Mouse (Mus musculus) CH12.LX (cell line): ENCODE results near the gene Slc6a9. TPM values are rescaled to one million over a fixed set of nuclear protein-coding genes. Genes with fewer than 3 reads are reported as not detected.

Source experiments
- DNase-seq: peaks from one replicate; pipeline ENCODE4 v3.0.0-alpha.2; 2013; ENCODE audit errors: extremely low read depth
- H3K27ac ChIP-seq: 2 replicates; pipeline ENCODE4 v1.5.1; 2012; ENCODE audit warnings: low read depth, mild to moderate bottlenecking, control low read depth, moderate library complexity; ENCODE audit not compliant: insufficient read depth
- H3K27me3 ChIP-seq: replicated peaks from 2 replicates; pipeline ENCODE3; 2012; ENCODE audit warnings: inconsistent platforms
- H3K36me3 ChIP-seq, 2 experiments: replicated peaks in 1 of 2; 2 replicates each; pipeline versions ENCODE3 to v1.6.1; 2012; ENCODE audit warnings: inconsistent platforms in 1 of 2, low read length in 1 of 2, mild to moderate bottlenecking in 1 of 2, mixed read lengths in 1 of 2, moderate library complexity in 1 of 2; ENCODE audit not compliant: control insufficient read depth in 1 of 2, insufficient read depth in 1 of 2
- H3K4me1 ChIP-seq, 2 experiments: 2 replicates each; pipeline ENCODE4 v1.6.1; 2012; ENCODE audit warnings: inconsistent platforms in 1 of 2, moderate library complexity in 1 of 2; ENCODE audit not compliant: insufficient read depth in 2 of 2, control insufficient read depth in 1 of 2
- H3K4me2 ChIP-seq: 2 replicates; pipeline ENCODE4 v1.6.1; 2012; ENCODE audit warnings: low read depth, mild to moderate bottlenecking, control low read depth; ENCODE audit not compliant: poor library complexity, insufficient read depth, severe bottlenecking
- H3K4me3 ChIP-seq, 3 experiments: fragments of 150-350 bp in 1 of 3; sonication (generic) in 1 of 3; replicated peaks in 1 of 3; 2 replicates each; pipeline versions ENCODE3 to v1.5.1; 2011 to 2012; ENCODE audit warnings: low read depth in 2 of 3, low read length in 2 of 3, mild to moderate bottlenecking in 2 of 3, moderate library complexity in 2 of 3, control low read depth in 1 of 3, improper control_type of control experiment in 1 of 3, inconsistent platforms in 1 of 3, mixed read lengths in 1 of 3; ENCODE audit not compliant: poor library complexity in 1 of 3
- H3K79me2 ChIP-seq: replicated peaks from 2 replicates; pipeline ENCODE4 v1.6.1; 2012; ENCODE audit warnings: mild to moderate bottlenecking, moderate library complexity; ENCODE audit not compliant: control insufficient read depth, poor library complexity, insufficient read depth, severe bottlenecking; ENCODE audit errors: extremely low read depth
- H3K9ac ChIP-seq: 2 replicates; pipeline ENCODE4 v1.6.1; 2012; ENCODE audit warnings: low read depth, mild to moderate bottlenecking, control low read depth, moderate library complexity; ENCODE audit not compliant: insufficient read depth
- H3K9me3 ChIP-seq: replicated peaks from 2 replicates; pipeline ENCODE3; 2012; ENCODE audit warnings: low read length, inconsistent platforms, mixed read lengths
- CHD1 ChIP-seq: IDR thresholded peaks from 2 replicates; pipeline ENCODE4 v1.6.1; 2012; ENCODE audit warnings: low read depth, low read length, improper control_type of control experiment, inconsistent platforms
- CHD2 ChIP-seq: IDR thresholded peaks from 2 replicates; pipeline ENCODE4 v1.6.1; 2011; ENCODE audit warnings: low read length, improper control_type of control experiment
- E2F4 ChIP-seq: IDR thresholded peaks from 2 replicates; pipeline ENCODE4 v1.6.1; 2011; ENCODE audit warnings: low read depth, low read length, improper control_type of control experiment; ENCODE audit not compliant: insufficient replicate concordance
- ELF1 ChIP-seq: IDR thresholded peaks from 2 replicates; pipeline ENCODE4 v1.6.1; 2014; ENCODE audit warnings: low read depth, mild to moderate bottlenecking, inconsistent platforms, low read length, improper control_type of control experiment
- EP300 ChIP-seq: IDR thresholded peaks from 2 replicates; pipeline ENCODE4 v1.6.1; 2011; ENCODE audit warnings: low read length, improper control_type of control experiment
- ETS1 ChIP-seq: conservative IDR thresholded peaks from 2 replicates; pipeline ENCODE4 v1.6.1; 2012; ENCODE audit warnings: low read depth, mild to moderate bottlenecking, inconsistent platforms, low read length, improper control_type of control experiment, moderate library complexity
- IRF4 ChIP-seq: IDR thresholded peaks from 2 replicates; pipeline ENCODE4 v1.6.1; 2014; ENCODE audit warnings: low read depth, mild to moderate bottlenecking, inconsistent platforms, low read length, improper control_type of control experiment
- JUN ChIP-seq: IDR thresholded peaks from 2 replicates; pipeline ENCODE4 v1.6.1; 2011; ENCODE audit warnings: low read depth, mild to moderate bottlenecking, low read length, improper control_type of control experiment, moderate library complexity; ENCODE audit not compliant: insufficient read depth
- JUND ChIP-seq: conservative IDR thresholded peaks from 2 replicates; pipeline ENCODE4 v1.6.1; 2011; ENCODE audit warnings: low read depth, low read length, improper control_type of control experiment
- KAT2A ChIP-seq: IDR thresholded peaks from 2 replicates; pipeline ENCODE4 v1.6.1; 2012; ENCODE audit warnings: low read length, improper control_type of control experiment, inconsistent platforms; ENCODE audit not compliant: insufficient replicate concordance
- MAFK ChIP-seq: IDR thresholded peaks from 2 replicates; pipeline ENCODE4 v1.6.1; 2011; ENCODE audit warnings: low read length, improper control_type of control experiment; ENCODE audit not compliant: insufficient replicate concordance
- MAX ChIP-seq: IDR thresholded peaks from 2 replicates; pipeline ENCODE4 v1.6.1; 2011; ENCODE audit warnings: low read length, improper control_type of control experiment
- MAZ ChIP-seq: IDR thresholded peaks from 2 replicates; pipeline ENCODE4 v1.6.1; 2012; ENCODE audit warnings: low read depth, mild to moderate bottlenecking, inconsistent platforms, low read length, improper control_type of control experiment, moderate library complexity
- MXI1 ChIP-seq: IDR thresholded peaks from 2 replicates; pipeline ENCODE4 v1.6.1; 2011; ENCODE audit warnings: mild to moderate bottlenecking, low read depth, low read length, improper control_type of control experiment
- MYC ChIP-seq: IDR thresholded peaks from 2 replicates; pipeline ENCODE4 v1.6.1; 2011; ENCODE audit warnings: low read depth, mild to moderate bottlenecking, improper control_type of control experiment, low read length
- POLR2AphosphoS2 ChIP-seq: IDR thresholded peaks from 2 replicates; pipeline ENCODE4 v1.6.1; 2011; ENCODE audit warnings: low read depth, low read length, improper control_type of control experiment
- RCOR1 ChIP-seq: conservative IDR thresholded peaks from 2 replicates; pipeline ENCODE4 v1.6.1; 2012; ENCODE audit warnings: low read depth, mild to moderate bottlenecking, inconsistent platforms, low read length, improper control_type of control experiment
- SIN3A ChIP-seq: IDR thresholded peaks from 2 replicates; pipeline ENCODE4 v1.6.1; 2012; ENCODE audit warnings: low read length, improper control_type of control experiment, inconsistent platforms
- SMC3 ChIP-seq: IDR thresholded peaks from 2 replicates; pipeline ENCODE4 v1.6.1; 2011; ENCODE audit warnings: low read depth, low read length, improper control_type of control experiment
- TBP ChIP-seq: conservative IDR thresholded peaks from 2 replicates; pipeline ENCODE4 v1.6.1; 2011; ENCODE audit warnings: low read depth, low read length, improper control_type of control experiment
- UBTF ChIP-seq: IDR thresholded peaks from 2 replicates; pipeline ENCODE4 v1.6.1; 2012; ENCODE audit warnings: low read depth, mild to moderate bottlenecking, inconsistent platforms, low read length, improper control_type of control experiment, moderate library complexity
- ZKSCAN1 ChIP-seq: IDR thresholded peaks from 2 replicates; pipeline ENCODE4 v1.6.1; 2012; ENCODE audit warnings: low read depth, inconsistent platforms, low read length, improper control_type of control experiment, borderline replicate concordance
- dilution Hi-C: fragments of 300-500 bp; cut with MboI; formaldehyde crosslinking; loops from 2 replicates; pipeline ENCODE4 v1.14.3; 2020; ENCODE audit warnings: low sequenced_read_pairs; ENCODE audit not compliant: extremely low pct_unique_long_range_greater_than_20kb, extremely low pct_ligation_motif_present
- in situ Hi-C: fragments of 300-500 bp; cut with MboI; formaldehyde crosslinking; loops from 3 replicates; pipeline ENCODE4 v1.14.3; 2019; ENCODE audit warnings: low sequenced_read_pairs, low pct_ligation_motif_present, low pct_unique_long_range_greater_than_20kb, mixed read lengths
- polyA plus RNA-seq: library from polyadenylated mRNA; unstranded; fragments of >175 nt; gene quantifications from 2 replicates; pipeline ENCODE4 v1.2.1, GENCODE M21; 2012; ENCODE audit warnings: low read depth; ENCODE audit not compliant: insufficient read length
- total RNA-seq, 2 experiments: library from RNA; depleted of rRNA; stranded (reverse); fragments of 300-350 nt in 1 of 2; fragments of >200 nt in 1 of 2; gene quantifications; 2 replicates each; pipeline ENCODE4 v1.2.3; 2012 to 2014

Slc6a9 gene
- total and polyA plus RNA-seq, 3 experiments: 4.0 to 15.6 (median 9.1) TPM

DNA sequence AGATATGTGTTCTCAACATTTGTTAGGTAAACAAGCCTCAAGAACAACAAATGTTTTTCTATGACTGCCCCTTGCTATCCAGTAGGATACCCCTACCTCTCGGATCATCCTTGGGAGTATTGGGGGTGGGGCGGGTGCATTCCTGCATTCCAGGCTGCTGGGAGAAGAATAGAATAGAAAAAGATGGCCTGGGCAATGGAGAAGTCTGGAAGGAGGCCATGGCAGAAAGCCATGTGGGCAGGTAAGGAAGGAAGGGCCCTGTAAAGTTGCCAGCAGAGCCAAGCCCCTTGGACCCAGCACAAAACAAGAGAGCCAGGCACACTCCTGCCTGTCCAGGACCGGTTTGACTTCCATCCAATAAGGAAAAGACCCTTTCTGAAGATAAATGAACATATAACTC, 79.1 kb downstream of the Slc6a9 start:
- H3K4me3 ChIP-seq: peak overlapping the region in 1 of 3 experiments; percentile 84
- dilution Hi-C loops (no loop called here), in situ Hi-C loops (loop anchor here (10.0 kb wide), 1 partner anchor 151 kb away; no protein-coding TSS in a partner anchor)
- peaks cover 13 to 49% of the 10 kb centered on the region in 2 experiments for H3K36me3 ChIP-seq
- H3K27me3 ChIP-seq: no peaks in the 10 kb centered on the region
- TF ChIP-seq SMC3 (no peak), KAT2A (no peak), MYC (no peak), MAZ (no peak), CHD2 (no peak), POLR2AphosphoS2 (no peak), RCOR1 (no peak)
- no peaks in the 10 kb centered on the region for H3K9me3 ChIP-seq
- H3K4me1 ChIP-seq: peaks cover 6 to 58% of the 10 kb centered on the region in 2 experiments; a peak in 3 of 4 replicates
- no peak overlapping the region for H3K27ac ChIP-seq
- peaks cover 12% of the 10 kb centered on the region; the same call in 1 of the 2 replicates for H3K79me2 ChIP-seq
- H3K9ac ChIP-seq: peak overlapping the region; percentile 82
- peak overlapping the region; percentile 89; the same call in 1 of the 2 replicates for H3K4me2 ChIP-seq
- no peak for DNase-seq

- in situ Hi-C loops (loop anchor here (10.0 kb wide), 1 partner anchor 151 kb away; no protein-coding TSS in a partner anchor), dilution Hi-C loops (no loop called here)
- no peak for DNase-seq
- H3K79me2 ChIP-seq: peaks cover 12% of the 10 kb centered on the region; the same call in 1 of the 2 replicates
- H3K4me2 ChIP-seq: peak overlapping the region; percentile 89
- H3K9ac ChIP-seq: peak overlapping the region; percentile 82
- H3K27me3 ChIP-seq: no peaks in the 10 kb centered on the region
- H3K27ac ChIP-seq: no peak overlapping the region
- peaks cover 6 to 60% of the 10 kb centered on the region in 2 experiments; a peak in 3 of 4 replicates for H3K4me1 ChIP-seq
- TF ChIP-seq TBP (no peak), MAX (no peak)
- TF ChIP-seq, all 38 proteins: peak for 0
- peaks cover 13 to 44% of the 10 kb centered on the region in 2 experiments for H3K36me3 ChIP-seq
- H3K9me3 ChIP-seq: no peaks in the 10 kb centered on the region
- peak overlapping the region; percentile 84 to 96 (median 86) for H3K4me3 ChIP-seq
Measured at GRCm38 (mm10) chr4:117914031-117914430, 79.7 kb downstream of the Slc6a9 start.

- Histone ChIP-seq H3K9ac (peak within 1 kb of the TSS; percentile 82), H3K9me3 (no peaks in the 10 kb centered on the region), H3K79me2 (peaks cover 12% of the 10 kb centered on the region; the same call in 1 of the 2 replicates), H3K4me1 (peaks cover 6 to 54% of the 10 kb centered on the region in 2 experiments; a peak in 3 of 4 replicates), H3K27me3 (no peaks in the 10 kb centered on the region), H3K36me3 (peaks cover 13 to 36% of the 10 kb centered on the region in 2 experiments), H3K4me2 (peak within 1 kb of the TSS; percentile 89), H3K4me3 (peak within 1 kb of the TSS; percentile 84 to 96 (median 86)), H3K27ac (peak within 1 kb of the TSS; percentile 47; the same call in 1 of the 2 replicates)
- peak; percentile 93 for DNase-seq
- dilution Hi-C loops (no loop called here), in situ Hi-C loops (loop anchor here (10.0 kb wide), 1 partner anchor 150 kb away; no protein-coding TSS in a partner anchor)
- no peak for TF ChIP-seq MAFK
- no peak for TF ChIP-seq JUND
- TF ChIP-seq MAZ: peak; percentile 66; the same call in 1 of the 2 replicates
- peak; percentile 89 for TF ChIP-seq SIN3A
- 0 out of 2 replicates have a peak, but pooled peaks have one; percentile 24 for TF ChIP-seq IRF4
- no peak for TF ChIP-seq CHD1
- peak; percentile 96 for TF ChIP-seq KAT2A
- no peak for TF ChIP-seq EP300
- no peak for TF ChIP-seq ETS1
- no peak for TF ChIP-seq E2F4
- peak; percentile 99 for TF ChIP-seq MXI1
- TF ChIP-seq UBTF: 0 out of 2 replicates have a peak, but pooled peaks have one; percentile 54
- no peak for TF ChIP-seq ZKSCAN1
- no peak for TF ChIP-seq JUN
- peak; percentile 99 for TF ChIP-seq MYC
- peak; percentile 90 for TF ChIP-seq ELF1
Measured at GRCm38 (mm10) chr4:117914591-117915442, 80.5 kb downstream of the Slc6a9 start, which contains the start of gene Ipo13. Gene Ipo13, minus strand, starts transcription at chr4:117914999.
